Mouse (Mus musculus) erythroblast, embryonic 14.5 days (primary cell): ENCODE results near the gene Map3k1.

Experiments used
- GATA1 ChIP-seq: IDR thresholded peaks from 2 replicates; pipeline ENCODE4 v1.6.1; 2012; ENCODE audit warnings: low read length, inconsistent platforms, mixed read lengths
- TAL1 ChIP-seq: IDR thresholded peaks from 3 replicates; pipeline ENCODE4 v1.6.1; 2012; ENCODE audit warnings: low read length, inconsistent platforms, mixed read lengths

DNA sequence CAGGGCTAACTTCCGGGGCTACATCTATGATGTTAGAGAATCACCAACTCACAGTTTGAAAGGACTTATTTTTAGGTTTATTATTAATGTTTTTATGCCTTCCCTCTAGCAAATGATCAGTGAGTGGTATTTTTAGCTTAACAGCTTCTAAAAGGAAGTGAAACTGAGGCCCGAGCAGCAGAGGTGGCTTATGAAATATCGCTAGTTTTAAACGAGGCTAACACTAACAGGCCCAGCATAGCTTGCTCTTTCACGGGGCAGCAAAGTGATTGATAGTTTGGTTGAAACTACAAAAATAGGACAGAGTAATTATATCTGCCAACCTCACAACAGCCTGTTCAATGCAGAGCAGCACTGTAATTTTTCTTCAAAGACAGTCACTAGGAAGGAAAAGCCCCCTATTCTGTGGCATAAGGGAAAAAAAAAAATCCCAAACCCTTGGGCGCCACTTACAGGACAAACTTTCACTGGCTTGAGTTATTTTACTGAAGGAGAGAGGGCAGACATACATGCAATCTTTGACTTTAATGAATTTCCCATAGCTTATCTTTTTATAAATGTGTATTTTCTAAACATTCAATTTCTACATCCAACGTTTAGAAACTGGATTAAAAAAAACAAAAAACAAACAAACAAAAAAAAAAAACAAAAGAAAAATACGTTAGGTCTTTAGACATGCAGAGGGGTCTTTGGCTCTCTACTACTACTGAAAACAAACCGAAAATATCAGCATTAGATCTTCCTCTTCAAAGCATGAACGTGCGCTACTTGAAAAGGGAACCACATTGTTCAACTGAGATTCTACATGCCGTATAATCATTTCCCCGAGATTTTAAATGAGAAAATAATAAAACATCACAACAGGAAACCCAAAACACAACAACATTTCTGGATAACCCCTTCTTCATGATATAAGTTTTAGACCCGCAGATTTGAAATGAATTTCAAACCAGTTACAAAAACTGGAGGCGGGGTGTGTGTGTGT lies 2.8 kb downstream of the Map3k1 start:
- no peak for TF ChIP-seq TAL1
- TF ChIP-seq GATA1, result no peak
